Mouse (Mus musculus) cerebellum, adult 18-20 months (tissue): ENCODE data around the gene Nrap.

Source experiments
- DNase-seq, 2 experiments: peaks; one replicate each; pipeline ENCODE4 v3.0.0; 2021

The Nrap gene

DNA sequence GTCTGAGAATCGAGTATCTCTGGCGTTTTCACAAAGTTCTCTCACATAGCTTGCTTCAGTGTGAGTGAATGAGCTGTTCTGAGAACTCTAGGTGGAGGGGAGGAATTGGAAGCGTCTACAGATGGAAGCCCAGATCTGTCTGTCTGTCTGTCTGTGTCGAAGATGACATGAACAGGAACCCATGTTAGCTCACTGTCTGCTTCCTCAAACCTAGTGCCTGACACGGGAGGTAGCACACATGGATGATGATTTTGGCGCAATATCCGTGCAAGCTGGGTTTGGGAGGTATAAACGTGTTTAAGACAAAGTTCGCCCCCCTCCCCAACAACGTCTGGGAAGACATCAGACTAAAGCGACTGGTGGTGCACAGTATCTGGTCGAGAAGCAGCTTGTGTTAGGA, 6.4 kb upstream of the Nrap start:
- no peak for DNase-seq

DNA sequence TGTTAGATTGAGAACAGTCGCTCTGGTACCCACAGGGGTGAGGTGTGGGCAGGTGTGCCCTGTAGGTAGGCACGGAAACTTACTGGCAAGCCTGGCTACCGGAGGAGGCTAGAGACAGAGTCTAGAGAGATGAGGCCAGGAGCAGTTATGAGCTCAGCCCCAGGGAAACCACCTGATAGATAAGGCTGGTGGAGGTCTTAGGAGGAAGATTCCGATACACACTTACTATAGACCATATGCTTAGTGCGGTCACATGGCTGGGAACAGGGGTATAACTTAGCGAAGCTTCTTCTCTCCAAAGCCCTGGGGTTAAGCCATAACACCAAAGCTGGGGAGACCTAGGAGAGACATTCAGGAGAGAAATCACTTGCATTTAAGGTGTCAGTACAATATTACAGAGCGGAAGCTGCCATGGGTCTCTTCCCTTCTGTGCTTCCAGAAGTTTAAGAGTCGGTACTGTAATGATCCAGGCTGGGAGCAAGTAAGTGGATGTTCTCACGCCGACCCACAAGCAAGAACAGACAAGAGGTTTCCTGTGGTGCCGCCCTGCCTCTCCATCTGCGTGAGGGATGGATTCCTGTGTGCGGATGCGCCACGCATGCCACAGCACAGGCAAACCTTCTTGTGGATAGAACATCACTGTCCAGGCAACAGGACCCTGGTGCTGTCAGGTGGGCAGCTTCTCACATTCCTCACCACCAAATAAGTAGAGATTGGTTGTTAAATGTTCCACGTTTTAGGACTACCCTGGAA, 5.5 kb upstream of the Nrap start:
- no peak for DNase-seq

DNA sequence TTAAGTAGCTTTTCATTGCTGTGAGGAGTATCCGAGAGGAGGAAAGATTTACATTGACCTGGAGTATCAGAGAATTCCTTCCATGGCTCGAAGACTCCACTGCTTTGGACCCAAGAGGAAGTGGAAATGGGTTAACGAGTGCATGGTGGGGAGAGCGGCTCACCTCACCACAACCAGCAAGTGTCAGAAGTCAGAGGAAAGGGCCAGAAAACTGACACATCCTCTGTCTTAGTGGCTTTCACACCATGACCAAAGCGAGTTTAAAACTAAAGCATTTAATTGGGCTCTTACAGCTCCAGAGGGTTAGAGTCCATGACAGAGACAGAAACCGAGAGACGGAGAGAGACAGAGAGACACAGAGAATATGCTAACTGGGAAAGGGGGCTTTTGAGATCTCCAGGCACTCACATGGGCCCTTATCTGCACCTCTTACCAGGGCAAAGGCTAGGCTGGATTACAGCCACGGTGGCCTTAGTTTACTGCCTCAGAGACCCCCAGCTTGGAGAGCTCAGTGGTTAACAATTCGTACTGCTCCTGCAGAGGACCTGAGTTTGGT, 3.6 kb upstream of the Nrap start:
- no peak for DNase-seq

DNA sequence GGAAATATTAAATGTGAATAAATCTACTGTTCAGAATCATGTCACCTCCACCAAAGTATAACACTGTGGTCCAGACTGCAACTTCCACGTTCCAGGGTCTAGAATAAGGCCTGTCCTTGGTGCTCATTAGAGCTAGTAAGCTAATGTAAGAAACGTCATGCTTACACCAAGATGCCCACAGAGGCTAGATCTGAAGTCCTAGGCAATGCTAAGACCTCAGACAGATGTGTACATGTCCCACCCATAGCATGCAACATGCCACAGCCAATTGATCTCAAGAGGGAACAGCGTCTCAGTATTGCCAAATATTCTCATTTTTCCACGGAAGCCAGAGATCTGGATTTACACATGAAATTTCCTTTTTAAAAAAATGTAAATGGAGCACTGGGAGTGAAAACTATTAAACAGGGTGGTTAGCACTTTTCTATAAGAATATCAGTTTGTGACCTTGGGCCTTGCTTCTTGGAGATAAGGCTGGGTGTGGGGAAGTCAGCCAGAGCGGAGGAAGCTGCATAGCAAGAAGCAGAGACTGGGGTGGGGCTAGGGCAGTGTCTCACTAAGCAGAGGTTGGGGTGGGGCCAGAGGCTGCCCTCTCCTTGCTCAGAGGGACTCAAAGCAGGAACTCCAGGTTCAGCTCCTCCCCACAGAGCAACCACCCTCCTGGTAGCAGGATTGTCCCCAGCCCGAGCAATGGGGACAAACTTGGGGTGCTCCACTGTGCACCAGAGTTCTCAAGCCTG, 1.6 kb upstream of the Nrap start:
- DNase-seq = no peak

DNA sequence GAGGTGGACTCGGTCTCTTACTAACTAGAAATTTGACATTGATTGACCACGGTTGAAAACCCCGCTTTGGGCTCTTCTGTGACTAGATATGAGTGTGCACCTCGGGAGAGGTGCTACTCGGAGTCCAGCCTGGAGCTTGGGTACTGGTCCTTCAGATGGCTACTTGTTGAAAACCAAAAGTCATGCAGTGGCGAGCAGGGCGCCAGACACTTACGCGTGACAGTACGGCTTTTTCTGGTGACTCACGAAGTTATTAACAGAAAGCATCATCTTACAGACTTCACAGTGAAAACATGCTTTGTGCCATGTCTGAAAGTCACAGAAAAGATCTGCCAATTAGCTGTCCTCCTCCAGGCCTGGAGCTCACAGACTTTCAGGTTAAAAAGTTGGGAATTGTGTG, 661 bp downstream of the Nrap start:
- DNase-seq = no peak

DNA sequence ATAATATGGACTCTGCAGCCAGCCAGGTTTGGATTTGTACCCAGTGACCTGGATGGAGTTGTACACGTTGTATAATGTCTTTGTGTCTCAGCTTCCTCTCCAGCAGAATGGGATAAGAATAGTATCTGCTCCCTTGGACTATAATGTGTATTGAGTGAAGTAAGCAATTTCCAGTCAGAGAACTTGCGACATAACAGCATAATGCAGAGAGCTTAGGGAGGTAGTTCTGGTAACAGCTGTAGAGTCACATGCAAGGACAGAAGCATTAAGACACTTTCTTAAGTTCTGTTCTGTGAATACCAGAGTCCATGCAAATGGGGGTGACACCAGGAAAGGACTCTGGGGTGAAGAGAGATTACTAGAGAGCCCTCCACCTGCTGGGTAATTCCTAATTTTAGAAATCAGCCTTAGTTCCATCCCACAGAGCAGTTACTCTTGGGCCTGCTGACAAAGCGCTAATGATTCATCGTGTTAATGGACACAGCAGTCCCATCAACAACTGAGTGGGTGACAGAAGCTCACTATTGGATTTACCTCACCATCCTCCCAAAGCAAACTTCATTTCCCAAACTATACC, 2.0 kb downstream of the Nrap start:
- DNase-seq = no peak

DNA sequence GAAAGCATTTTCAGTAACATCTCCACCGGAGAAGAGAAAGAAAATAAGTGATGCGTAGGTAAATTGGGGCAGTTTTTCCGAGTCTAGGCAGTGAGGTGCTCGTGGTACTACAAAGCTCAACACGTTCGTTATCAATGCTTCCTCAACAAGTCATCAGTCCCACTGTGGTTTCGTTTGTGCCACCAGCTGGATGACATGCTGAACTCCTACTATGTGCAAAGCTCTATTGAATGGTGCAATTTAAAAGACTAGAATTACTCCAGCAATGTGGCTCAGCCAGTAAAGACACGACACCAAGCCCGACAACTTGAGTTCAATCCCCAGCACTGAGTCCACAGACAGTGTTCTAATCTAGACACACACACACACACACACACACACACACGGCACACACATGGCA, 3.7 kb downstream of the Nrap start:
- DNase-seq = no peak

DNA sequence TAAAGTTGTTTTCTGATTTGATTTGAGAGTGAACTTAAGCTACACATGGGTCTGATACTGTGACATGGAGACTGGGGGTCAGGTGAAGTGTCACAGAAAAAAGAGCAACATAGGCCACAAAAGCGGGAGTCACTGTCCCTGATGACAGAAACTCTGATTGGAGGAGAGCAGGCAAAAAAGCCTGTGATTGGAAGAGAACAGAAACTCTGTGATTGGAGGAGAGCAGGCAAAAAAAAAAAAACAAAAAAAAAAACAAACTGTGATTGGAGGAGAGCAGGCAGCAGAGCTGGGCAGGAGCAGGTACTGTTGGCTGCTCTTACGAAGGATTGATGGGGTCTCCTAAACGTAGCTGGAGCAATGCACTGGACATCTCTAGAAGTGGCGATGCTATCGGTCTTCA, 4.3 kb downstream of the Nrap start:
- no peak for DNase-seq

DNA sequence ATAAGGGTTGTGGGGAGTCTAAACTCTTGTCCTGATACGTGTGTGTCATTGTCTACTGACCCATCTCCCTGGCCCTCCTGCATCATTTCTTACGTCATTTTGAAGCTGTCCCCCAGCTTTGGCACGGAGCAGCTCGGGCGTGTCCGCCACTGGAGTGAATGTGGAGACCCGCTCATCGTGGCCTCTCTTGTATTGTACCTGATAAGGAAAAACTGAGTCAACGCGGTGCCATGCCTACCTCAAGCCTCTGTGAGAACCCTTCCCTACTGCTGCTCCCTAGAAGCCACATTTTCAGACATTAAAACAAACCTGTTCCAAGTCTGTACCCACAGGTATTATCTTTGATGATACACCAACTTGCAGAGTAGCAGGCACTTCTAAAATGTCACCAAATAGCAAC, 8.4 kb downstream of the Nrap start:
- no peak for DNase-seq

DNA sequence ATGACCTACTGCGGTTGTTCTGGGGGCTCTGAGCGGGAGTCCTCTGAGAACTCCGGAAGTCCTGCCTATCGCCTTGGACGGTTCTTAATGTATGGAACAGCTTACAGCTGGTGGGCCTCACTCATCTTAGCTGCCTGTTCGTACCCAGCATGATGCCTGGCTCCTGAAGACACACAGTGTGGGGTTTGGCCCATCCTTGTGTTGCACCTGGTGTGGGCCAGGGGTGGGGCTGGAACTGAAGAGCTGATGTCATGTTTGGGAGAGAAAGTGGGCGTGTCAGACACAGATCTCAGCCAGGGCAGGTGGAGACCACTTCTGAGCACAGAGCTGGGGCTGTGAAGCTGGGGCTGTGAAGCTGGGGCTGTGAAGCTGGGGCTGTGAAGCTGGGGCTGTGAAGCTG, 9.5 kb downstream of the Nrap start:
- DNase-seq = no peak

DNA sequence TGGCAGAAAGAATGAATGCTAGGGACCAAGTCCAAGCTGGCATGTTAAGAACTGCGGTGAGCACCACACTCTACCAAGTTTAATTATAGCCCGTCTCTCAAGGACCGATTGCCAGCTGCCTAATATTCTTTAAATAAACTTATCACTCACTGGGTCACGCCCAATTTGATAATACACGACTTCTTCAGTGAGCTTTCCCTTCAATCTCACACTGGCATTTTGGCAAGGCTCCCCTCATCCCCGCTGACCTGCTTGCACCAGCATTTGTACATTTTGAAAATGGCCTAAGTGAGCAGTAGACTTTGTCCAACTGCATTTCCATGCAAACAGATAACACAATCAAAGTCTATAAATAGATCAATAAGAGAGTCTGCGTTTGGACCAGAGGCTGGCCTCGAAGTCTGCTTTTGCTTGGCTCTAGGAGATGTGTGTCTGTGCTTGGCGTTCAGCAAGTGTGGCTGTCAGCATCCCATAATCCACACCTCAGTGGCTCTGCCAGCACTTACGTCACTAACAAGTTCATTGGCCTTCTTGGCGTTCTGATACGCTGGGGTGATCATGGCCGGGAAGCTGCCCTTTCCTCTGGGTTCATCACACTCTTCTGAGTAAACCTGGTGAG, 11.2 kb downstream of the Nrap start:
- DNase-seq = no peak

DNA sequence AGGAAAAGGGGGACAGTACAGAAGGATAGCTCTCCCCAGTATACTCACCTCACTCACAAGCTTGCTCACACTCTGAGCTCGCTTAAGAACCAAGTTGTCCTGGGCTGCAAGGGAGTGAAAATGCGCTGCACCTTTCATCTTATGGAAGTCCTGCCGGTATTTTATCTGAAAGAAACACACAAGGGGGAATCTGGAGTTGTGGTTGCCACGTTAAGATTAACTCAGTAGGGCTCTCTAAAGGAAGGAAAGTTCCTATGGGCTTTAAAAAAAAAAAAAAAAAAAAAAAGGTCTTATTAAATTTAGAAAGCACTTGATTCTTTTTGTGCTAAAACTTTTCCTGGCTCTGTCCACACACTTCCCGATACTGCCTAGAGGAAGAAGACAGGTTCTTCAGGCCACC, 11.8 kb downstream of the Nrap start:
- DNase-seq = no peak

DNA sequence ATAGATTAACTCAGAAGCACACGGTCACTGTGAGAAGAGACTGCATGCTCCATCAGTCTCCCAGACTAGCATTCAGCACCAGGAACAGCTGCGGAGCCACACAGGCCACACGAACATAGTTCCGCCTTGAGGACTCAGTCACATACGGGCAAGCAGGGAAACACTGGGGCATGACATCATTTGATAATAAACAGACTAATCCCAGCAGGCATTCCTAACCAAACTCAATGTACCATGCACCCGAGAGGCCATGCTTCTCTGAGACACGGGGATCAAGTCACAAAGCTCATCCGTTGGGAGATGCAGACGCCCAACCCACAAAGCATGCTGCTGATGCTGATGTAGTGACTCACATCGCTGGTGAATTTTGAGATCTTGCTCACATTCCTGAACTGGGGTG, 15.8 kb downstream of the Nrap start:
- DNase-seq = no peak

DNA sequence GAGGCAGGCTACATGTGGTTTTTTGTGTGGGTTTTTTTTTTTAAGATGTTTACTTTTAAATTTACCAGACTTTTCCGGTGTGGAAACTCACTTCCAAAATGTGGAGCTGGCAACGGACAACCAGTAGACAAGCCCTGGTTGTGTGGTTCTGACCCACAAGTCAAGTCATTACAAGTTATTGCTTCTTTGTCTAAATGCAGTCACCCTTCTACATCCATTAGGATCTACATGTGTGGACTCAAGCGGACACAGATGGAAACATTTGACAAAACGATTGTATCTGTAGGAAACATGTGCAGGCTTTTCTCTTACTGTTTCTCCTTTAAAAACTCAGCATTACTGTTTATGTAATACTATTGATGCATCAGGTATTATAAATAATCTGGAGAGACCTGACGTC, 16.6 kb downstream of the Nrap start:
- no peak for DNase-seq

DNA sequence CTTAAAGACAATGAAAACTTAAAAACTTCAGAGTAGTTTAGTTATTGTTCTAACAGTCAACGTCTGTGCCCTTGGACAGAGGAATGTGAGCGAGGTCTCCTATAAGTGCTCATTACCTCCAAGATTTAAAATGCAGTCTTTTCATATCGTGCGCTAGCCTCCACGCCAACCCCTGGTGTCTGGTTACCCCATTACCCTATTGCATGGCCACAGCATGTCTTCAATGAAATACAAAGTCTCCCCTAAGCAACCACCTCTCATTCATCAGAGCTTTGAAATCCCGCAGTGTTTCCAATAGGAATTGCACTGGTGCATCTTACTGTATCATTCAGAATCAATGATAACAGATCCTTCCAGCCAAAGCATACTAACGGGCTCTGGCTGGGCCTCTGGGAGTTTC, 17.6 kb downstream of the Nrap start:
- no peak for DNase-seq

DNA sequence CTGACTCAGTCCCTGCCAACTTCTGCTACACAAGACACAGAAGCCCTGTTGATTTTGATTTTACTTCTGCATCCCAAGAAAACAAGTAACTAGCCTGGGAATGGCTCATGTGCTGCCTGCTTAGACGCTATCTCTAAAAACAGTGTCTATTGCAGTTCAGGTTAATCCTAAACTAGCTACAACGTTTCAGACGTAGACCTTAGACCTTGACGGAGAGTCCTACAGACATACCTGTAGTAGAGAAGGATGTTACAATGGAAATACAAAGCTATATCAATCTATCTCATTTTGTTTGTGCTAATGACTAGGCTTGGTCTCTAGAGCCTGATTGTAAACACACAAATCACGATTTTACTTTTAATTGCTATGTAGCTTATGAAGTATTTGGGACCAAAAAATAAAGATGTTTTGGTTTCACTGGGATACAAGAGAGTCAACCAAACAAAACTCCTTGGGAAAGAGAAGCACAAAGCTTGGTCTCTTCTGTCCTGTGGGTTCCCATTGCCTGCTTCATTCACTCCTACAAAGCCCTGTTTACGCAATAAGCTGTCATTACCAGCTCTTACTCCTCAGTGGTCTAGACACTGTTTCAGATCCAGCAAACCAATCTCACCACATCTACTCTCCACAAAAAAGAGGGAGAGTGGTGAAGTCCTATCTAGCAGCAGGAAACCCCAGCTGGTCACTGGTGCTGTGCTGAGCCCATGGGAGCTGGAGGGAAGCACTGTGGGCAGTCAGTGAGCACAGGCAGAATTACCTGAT, 19.3 kb downstream of the Nrap start:
- no peak for DNase-seq

DNA sequence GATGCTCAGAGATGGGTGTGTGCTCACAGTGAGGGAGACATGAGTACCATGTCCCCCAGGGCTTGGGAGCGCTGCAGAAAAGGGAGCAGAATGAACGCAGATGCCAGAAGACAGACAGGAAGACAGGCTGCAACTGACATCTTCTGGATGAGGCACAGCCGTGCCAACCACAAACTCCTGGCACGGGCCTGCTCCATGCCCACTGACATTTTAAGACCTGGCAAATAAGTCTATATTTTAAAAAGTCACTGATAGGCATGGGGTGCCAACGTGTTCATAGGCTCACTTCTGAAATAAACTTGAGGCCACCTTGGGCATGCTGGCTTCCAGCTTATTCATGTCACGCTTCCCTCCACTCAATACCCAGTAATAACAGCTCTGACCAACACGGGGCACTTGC, 20.9 kb downstream of the Nrap start:
- no peak for DNase-seq

DNA sequence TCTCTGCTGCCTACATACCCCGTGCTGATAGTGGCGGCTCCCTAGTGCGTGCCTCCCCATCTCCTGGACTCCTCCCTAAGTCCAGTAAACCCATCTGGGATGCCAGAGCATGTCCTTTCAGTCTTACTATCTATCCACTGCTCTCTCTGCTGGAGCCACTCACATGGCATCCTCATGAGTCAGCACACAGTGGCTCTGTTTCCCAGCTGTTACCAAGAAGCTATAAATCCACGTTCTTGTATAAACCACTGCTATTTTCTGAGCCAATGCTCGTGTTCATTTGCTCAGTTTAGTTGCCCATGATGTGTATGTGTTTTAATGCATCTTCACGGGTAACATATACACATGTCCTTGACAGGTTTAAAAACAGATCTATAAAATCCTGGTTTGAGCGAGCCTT, 22.1 kb downstream of the Nrap start:
- DNase-seq = no peak

DNA sequence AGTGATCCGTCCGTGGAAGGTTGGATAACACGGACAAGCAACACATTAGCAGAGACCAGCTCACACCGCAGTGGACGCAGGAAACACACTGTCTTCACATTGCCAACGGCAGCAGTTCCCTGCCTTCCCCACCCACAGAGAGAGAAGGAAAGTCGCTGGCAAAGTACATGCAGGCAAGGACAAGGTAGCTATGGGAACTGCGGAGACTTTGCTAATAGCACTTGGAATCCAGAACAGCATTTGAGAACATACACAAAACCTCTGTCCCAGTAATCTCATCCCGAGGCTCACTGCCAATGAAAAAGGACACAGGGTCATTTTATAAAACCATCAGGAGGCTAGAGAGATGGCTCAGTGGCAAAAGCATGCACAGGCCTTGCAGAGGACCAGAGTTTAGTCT, 23.2 kb downstream of the Nrap start:
- DNase-seq = no peak

DNA sequence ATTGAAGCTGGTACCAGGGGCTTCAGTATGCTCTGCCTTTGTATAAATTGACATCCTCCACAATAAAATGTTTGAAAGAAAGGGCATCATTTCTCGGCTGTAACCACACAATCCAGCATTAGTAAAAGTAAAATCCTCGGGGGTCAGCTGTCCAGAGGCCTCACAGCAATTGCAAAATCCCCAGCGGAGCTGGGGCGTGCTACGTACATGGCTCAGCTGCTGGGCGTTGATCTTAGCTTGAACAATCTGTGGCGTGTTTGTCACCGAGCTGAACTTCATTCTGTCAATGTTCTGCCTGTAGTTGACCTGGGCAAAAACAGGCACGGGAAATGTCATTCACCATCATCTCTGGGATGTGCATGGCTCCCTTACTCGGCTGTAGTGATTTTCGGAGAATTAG, 23.7 kb downstream of the Nrap start:
- no peak for DNase-seq

DNA sequence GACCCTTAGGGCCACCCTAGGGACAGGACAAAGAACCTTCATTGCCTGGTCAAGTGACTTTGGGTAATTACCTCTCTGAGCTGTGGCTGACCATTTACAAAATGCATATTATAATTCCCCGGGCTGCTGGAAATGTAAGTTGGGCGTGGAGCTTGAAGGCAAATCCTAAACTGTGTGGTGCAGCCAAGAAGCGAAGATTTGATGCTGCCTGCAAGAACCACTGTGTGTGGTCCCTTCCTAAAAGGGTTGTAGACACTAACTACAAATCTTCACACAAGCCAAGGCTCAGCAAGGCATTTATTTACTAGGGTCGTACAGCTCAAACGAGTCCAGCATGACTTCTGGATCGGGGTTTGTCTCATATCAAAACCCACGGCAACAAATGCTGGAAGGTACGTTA, 25.3 kb downstream of the Nrap start:
- no peak for DNase-seq

DNA sequence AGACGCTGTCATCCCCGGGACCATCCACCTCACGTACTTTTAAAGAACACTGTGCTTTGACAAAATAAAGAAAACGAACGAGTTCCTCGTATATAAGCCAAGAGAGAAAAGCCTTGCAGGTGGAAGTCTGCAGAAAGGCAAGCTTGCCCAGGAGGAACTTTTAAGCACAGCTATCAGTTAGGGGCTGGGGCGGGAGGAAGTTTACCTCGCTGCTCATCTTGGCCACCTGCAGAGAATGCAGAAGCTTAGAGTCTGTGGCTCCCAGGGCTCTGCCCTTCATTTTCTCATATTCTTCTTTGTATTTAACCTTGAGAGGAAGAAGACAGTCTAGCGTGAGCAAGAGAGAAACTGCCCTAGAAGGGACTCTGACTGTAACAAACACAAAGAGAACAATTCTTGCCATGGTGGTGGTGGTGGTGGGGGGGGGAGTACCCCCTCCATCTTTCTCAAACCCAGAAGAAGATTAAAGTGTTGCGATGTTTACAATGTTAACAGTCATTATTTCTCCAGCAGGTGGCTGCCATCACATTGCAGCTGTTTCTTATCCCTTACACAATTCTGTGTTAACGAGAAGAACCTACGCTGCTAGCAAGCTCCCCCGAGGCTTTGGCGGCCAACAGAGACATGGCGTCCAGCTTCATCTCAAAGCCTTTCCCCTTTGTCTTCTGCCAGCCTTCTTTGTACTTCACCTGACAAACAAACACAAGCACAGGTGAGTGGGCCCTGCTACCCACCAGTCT, 25.9 kb downstream of the Nrap start:
- DNase-seq = no peak
